Mouse (Mus musculus) lung, embryonic 16.5 days (tissue): Measurements from ENCODE around the gene Gm29276. TPM values are rescaled to one million over a fixed set of nuclear protein-coding genes. Genes with fewer than 3 reads are reported as not detected.
"Not testable (repeated sequence)": the region's sequence is repeated elsewhere in the genome, so short reads cannot be mapped to it uniquely, and the experiment has no call there.

ENCODE experiments used
- ATAC-seq: fragments of 200-750 bp; cut with Nextera tagmentation; 2 replicates; pipeline ENCODE4 v1.8.0; 2017; ENCODE audit warnings: low read depth, mild to moderate bottlenecking, moderate library complexity
- H3K27ac ChIP-seq: fragments of 300-500 bp; sonication (generic); 2 replicates; pipeline ENCODE4 v1.5.1; 2014; ENCODE audit warnings: mild to moderate bottlenecking, control low read depth, low read length
- H3K27me3 ChIP-seq: fragments of 300-500 bp; sonication (generic); 2 replicates; pipeline ENCODE4 v1.6.1; 2014; ENCODE audit warnings: low read depth, low read length, mixed read lengths; ENCODE audit not compliant: control insufficient read depth, insufficient read depth
- H3K36me3 ChIP-seq: fragments of 300-500 bp; sonication (generic); 2 replicates; pipeline ENCODE4 v1.6.1; 2014; ENCODE audit warnings: low read length; ENCODE audit not compliant: control insufficient read depth, insufficient read depth
- H3K4me1 ChIP-seq: fragments of 300-500 bp; sonication (generic); replicated peaks from 2 replicates; pipeline ENCODE4 v1.6.1; 2014; ENCODE audit warnings: low read length, mixed read lengths; ENCODE audit not compliant: control insufficient read depth, insufficient read depth
- H3K4me2 ChIP-seq: fragments of 300-500 bp; sonication (generic); 2 replicates; pipeline ENCODE4 v1.6.1; 2014; ENCODE audit warnings: low read depth, low read length, control low read depth
- H3K4me3 ChIP-seq: fragments of 300-500 bp; sonication (generic); 2 replicates; pipeline ENCODE4 v1.5.1; 2014; ENCODE audit warnings: mild to moderate bottlenecking, low read length, control low read depth
- H3K9ac ChIP-seq: fragments of 300-500 bp; sonication (generic); 2 replicates; pipeline ENCODE4 v1.6.1; 2014; ENCODE audit warnings: low read length, control low read depth
- H3K9me3 ChIP-seq: fragments of 300-500 bp; sonication (generic); 2 replicates; pipeline ENCODE4 v1.6.1; 2016; ENCODE audit warnings: low read length; ENCODE audit not compliant: control insufficient read depth
- WGBS: fragments of 180-500 bp; shearing (Covaris S2); extraction: QIAGEN DNeasy Blood & Tissue Kit; methylation state at CpG from one replicate; pipeline ENCODE4 v1.1.7; 2014; 5-methylcytosine and 5-hydroxymethylcytosine counted together
- polyA plus RNA-seq: library from polyadenylated mRNA; unstranded; fragments of >200 nt; fragmentation: Nextera tagmentation; extraction: Ambion mirVana; gene quantifications from 2 replicates; pipeline ENCODE4 v1.2.1, GENCODE M21; 2015

Gene Gm29276
- not detected in 2 replicates for polyA plus RNA-seq

- not testable (repeated sequence) for H3K9me3 ChIP-seq, H3K27me3 ChIP-seq, H3K36me3 ChIP-seq, H3K4me2 ChIP-seq, H3K4me3 ChIP-seq, H3K27ac ChIP-seq, H3K4me1 ChIP-seq, ATAC-seq, H3K9ac ChIP-seq
- no CpG with 5 or more reads among the region's 7 CpGs for WGBS
Measured at GRCm38 (mm10) chrY:42582150-42582549, at the start of gene Gm29276. Gene Gm29276, minus strand, starts transcription at chrY:42582250.
